Mouse (Mus musculus): ENCODE data around the gene Cpt1b. TPM values are rescaled to one million over a fixed set of nuclear protein-coding genes. Genes with fewer than 3 reads are reported as not detected.

Cpt1b gene
- polyA plus RNA-seq, 1 experiment = not detected

DNA sequence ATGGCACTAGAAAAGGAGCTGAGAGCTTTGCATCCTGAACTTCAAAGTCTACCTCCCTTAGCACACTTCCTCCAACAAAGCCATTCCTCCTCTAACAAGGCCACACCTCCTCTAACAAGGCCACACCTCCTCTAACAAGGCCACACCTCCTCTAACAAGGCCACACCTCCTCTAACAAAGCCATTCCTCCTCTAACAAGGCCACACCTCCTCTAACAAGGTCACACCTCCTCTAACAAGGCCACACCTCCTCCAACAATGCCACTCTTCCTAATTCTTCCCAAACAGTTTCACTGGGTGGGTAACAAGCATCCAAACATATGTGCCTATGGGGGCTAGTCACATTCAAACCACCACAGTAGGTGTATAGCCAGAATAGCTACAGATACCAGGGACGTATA is 23.2 kb downstream of the Cpt1b start:
- TF ChIP-seq CTCF (IDR thresholded peaks at IDR 0.05; ENCODE audit: insufficient read depth, low read depth, low read length) = no peak
- TF ChIP-seq POLR2A (IDR thresholded peaks at IDR 0.05; ENCODE audit: insufficient read depth, low read depth, low read length) = no peak
- no peak overlapping the region for H3K27ac ChIP-seq (ENCODE audit: insufficient read depth, low read depth, low read length)
- no peaks in the 10 kb centered on the region for H3K4me1 ChIP-seq (ENCODE audit: control insufficient read depth, insufficient read depth, low read length)
- 93% methylated on average over 1 of the region's 1 CpGs for WGBS
- H3K4me3 ChIP-seq (ENCODE audit: insufficient read depth, low read depth, low read length) = no peak overlapping the region

DNA sequence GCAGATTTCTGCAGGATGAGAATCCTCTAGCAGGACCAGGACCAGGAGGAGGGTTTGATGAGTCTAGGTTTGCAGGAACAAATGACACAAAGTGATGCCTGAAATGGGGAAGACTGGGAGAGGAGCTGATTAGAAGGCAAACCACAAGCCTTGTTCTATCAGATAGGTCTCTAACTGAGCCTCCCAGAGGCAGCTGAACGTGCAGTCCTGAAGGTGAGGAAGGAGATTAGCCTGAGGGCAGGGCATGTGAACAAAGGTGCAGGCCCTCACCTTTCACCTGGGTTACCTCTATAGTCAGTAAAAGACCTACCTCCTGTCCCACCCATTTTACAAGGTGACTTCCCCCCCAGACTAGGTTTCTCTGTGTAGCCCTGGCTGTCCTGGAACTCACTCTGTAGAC is 25.9 kb downstream of the Cpt1b start:
- no peak overlapping the region for H3K27ac ChIP-seq (ENCODE audit: insufficient read depth, low read depth, low read length)
- 52% methylated on average over 1 of the region's 1 CpGs for WGBS
- TF ChIP-seq CTCF (IDR thresholded peaks at IDR 0.05; ENCODE audit: insufficient read depth, low read depth, low read length) (no peak), POLR2A (IDR thresholded peaks at IDR 0.05; ENCODE audit: insufficient read depth, low read depth, low read length) (no peak)
- no peaks in the 10 kb centered on the region for H3K4me1 ChIP-seq (ENCODE audit: control insufficient read depth, insufficient read depth, low read length)
- no peak overlapping the region for H3K4me3 ChIP-seq (ENCODE audit: insufficient read depth, low read depth, low read length)

GRCm38 (mm10) chr15:89398146-89398545 is 27.5 kb downstream of the Cpt1b start:
- 55% methylated on average over 2 of the region's 2 CpGs for WGBS
- Histone ChIP-seq H3K4me1 (ENCODE audit: control insufficient read depth, insufficient read depth, low read length) (no peaks in the 10 kb centered on the region), H3K27ac (ENCODE audit: insufficient read depth, low read depth, low read length) (no peak overlapping the region), H3K4me3 (ENCODE audit: insufficient read depth, low read depth, low read length) (no peak overlapping the region)
- no peak for TF ChIP-seq POLR2A (IDR thresholded peaks at IDR 0.05; ENCODE audit: insufficient read depth, low read depth, low read length)
- TF ChIP-seq CTCF (IDR thresholded peaks at IDR 0.05; ENCODE audit: insufficient read depth, low read depth, low read length) = no peak

- H3K27ac ChIP-seq (ENCODE audit: insufficient read depth, low read depth, low read length) = no peak overlapping the region
- H3K4me3 ChIP-seq (ENCODE audit: insufficient read depth, low read depth, low read length) = no peak overlapping the region
- TF ChIP-seq CTCF (IDR thresholded peaks at IDR 0.05; ENCODE audit: insufficient read depth, low read depth, low read length) (no peak), POLR2A (IDR thresholded peaks at IDR 0.05; ENCODE audit: insufficient read depth, low read depth, low read length) (no peak)
- WGBS = 92% methylated on average over 4 of the region's 4 CpGs
- H3K4me1 ChIP-seq (ENCODE audit: control insufficient read depth, insufficient read depth, low read length) = no peaks in the 10 kb centered on the region
These were observed 28.8 kb downstream of the Cpt1b start for GRCm38 (mm10) chr15:89396883-89397282.

- no peak overlapping the region for H3K27ac ChIP-seq (ENCODE audit: insufficient read depth, low read depth, low read length)
- H3K4me1 ChIP-seq (ENCODE audit: control insufficient read depth, insufficient read depth, low read length) = no peaks in the 10 kb centered on the region
- 82% methylated on average over 10 of the region's 10 CpGs for WGBS
- no peak for TF ChIP-seq CTCF (IDR thresholded peaks at IDR 0.05; ENCODE audit: insufficient read depth, low read depth, low read length)
- no peak for TF ChIP-seq POLR2A (IDR thresholded peaks at IDR 0.05; ENCODE audit: insufficient read depth, low read depth, low read length)
- no peak overlapping the region for H3K4me3 ChIP-seq (ENCODE audit: insufficient read depth, low read depth, low read length)
These were observed 35.6 kb downstream of the Cpt1b start for GRCm38 (mm10) chr15:89390081-89390480.

DNA sequence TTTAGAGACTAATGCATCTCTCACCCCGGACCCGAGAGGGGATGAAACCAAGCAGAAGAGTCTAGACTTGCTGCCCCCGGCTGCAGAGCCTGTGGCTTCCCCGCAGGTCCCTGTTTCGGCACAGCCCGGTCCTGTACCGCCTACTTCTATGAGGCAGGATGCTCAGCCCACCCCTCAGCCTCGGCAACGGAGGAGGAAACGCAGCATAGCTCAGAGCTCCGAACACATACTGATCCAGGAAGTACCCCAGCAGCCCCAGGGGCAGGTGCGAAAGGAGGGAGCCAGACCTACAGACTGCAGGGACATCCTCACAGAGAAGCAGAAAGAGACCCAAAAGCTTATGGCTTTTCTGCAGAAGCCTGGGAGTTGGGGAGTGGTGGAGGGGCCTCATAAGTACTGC is 38.5 kb downstream of the Cpt1b start:
- Histone ChIP-seq H3K4me1 (ENCODE audit: control insufficient read depth, insufficient read depth, low read length) (no peaks in the 10 kb centered on the region), H3K27ac (ENCODE audit: insufficient read depth, low read depth, low read length) (no peak overlapping the region), H3K4me3 (ENCODE audit: insufficient read depth, low read depth, low read length) (no peak overlapping the region)
- no peak for TF ChIP-seq POLR2A (IDR thresholded peaks at IDR 0.05; ENCODE audit: insufficient read depth, low read depth, low read length)
- no peak for TF ChIP-seq CTCF (IDR thresholded peaks at IDR 0.05; ENCODE audit: insufficient read depth, low read depth, low read length)
- 54% methylated on average over 12 of the region's 12 CpGs for WGBS

DNA sequence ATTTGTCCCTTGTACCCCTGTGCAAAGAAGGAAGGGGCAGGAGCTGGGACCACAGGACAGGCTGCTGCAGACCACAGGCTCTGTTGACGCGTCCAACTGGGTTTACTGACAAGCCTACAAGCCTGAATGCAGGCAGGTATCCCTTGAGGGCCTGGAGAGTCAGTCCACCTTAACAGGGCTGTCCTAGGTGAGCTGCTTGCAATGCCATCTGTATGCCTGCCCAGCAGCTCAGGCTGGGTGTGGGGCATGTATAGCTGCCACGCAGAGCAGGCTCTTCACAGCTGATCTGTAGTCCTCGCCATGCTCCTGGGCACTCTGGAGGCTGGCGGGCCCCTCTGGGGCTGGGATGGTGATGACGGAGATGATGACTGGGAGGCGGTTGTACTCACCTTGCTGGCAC is 41.0 kb downstream of the Cpt1b start, which contains the start of gene Klhdc7b:
Gene Klhdc7b (plus strand): TSS at position 301 of the 400 bp plus-strand sequence.
- no peak within 1 kb of the TSS for H3K4me3 ChIP-seq (ENCODE audit: insufficient read depth, low read depth, low read length)
- no peak for TF ChIP-seq CTCF (IDR thresholded peaks at IDR 0.05; ENCODE audit: insufficient read depth, low read depth, low read length)
- TF ChIP-seq POLR2A (IDR thresholded peaks at IDR 0.05; ENCODE audit: insufficient read depth, low read depth, low read length) = no peak
- 87% methylated on average over 7 of the region's 7 CpGs for WGBS
- H3K27ac ChIP-seq (ENCODE audit: insufficient read depth, low read depth, low read length) = no peak within 1 kb of the TSS
- H3K4me1 ChIP-seq (ENCODE audit: control insufficient read depth, insufficient read depth, low read length) = no peaks in the 10 kb centered on the region

GRCm38 (mm10) chr15:89379429-89379828 is 46.2 kb downstream of the Cpt1b start:
- 36% methylated on average over 10 of the region's 10 CpGs for WGBS
- H3K27ac ChIP-seq (ENCODE audit: insufficient read depth, low read depth, low read length) = no peak overlapping the region
- TF ChIP-seq CTCF (IDR thresholded peaks at IDR 0.05; ENCODE audit: insufficient read depth, low read depth, low read length) = no peak
- TF ChIP-seq POLR2A (IDR thresholded peaks at IDR 0.05; ENCODE audit: insufficient read depth, low read depth, low read length) = no peak

GRCm38 (mm10) chr15:89378831-89379401 is 46.7 kb downstream of the Cpt1b start, which contains the start of gene Odf3b:
Gene Odf3b, minus strand, starts transcription at chr15:89379282.
- no peak for TF ChIP-seq CTCF (IDR thresholded peaks at IDR 0.05; ENCODE audit: insufficient read depth, low read depth, low read length)
- no peak for TF ChIP-seq POLR2A (IDR thresholded peaks at IDR 0.05; ENCODE audit: insufficient read depth, low read depth, low read length)

More at GRCm38 (mm10) chr15:89379429-89379828, 46.2 kb downstream of the Cpt1b start:
- Histone ChIP-seq H3K4me3 (ENCODE audit: insufficient read depth, low read depth, low read length) (no peak overlapping the region), H3K4me1 (ENCODE audit: control insufficient read depth, insufficient read depth, low read length) (peaks cover 18% of the 10 kb centered on the region)

More at GRCm38 (mm10) chr15:89378831-89379401, 46.7 kb downstream of the Cpt1b start, which contains the start of gene Odf3b:
- Histone ChIP-seq H3K4me3 (ENCODE audit: insufficient read depth, low read depth, low read length) (peak within 1 kb of the TSS; percentile 33), H3K27ac (ENCODE audit: insufficient read depth, low read depth, low read length) (no peak within 1 kb of the TSS), H3K4me1 (ENCODE audit: control insufficient read depth, insufficient read depth, low read length) (peaks cover 22% of the 10 kb centered on the region)
- WGBS = 4% methylated on average over 33 of the region's 33 CpGs

Data from olfactory bulb, adult 2 months (tissue).